Mouse (Mus musculus) intestine, embryonic 15.5 days (tissue): ENCODE data around the gene Lnpk. TPM values are rescaled to one million over a fixed set of nuclear protein-coding genes. Genes with fewer than 3 reads are reported as not detected.
A peak's percentile ranks its signal among the peaks of the same experiment; 100 is the strongest.

Source experiments
- ATAC-seq: fragments of 200-750 bp; cut with Nextera tagmentation; 2 replicates; pipeline ENCODE4 v1.8.0; 2017; ENCODE audit warnings: moderate TSS enrichment, moderate library complexity
- H3K27ac ChIP-seq: fragments of 300-500 bp; sonication (generic); 2 replicates; pipeline ENCODE4 v1.5.1; 2015; ENCODE audit warnings: mild to moderate bottlenecking, inconsistent platforms
- H3K27me3 ChIP-seq: fragments of 300-500 bp; sonication (generic); replicated peaks from 2 replicates; pipeline ENCODE4 v1.6.1; 2015; ENCODE audit warnings: inconsistent platforms
- H3K36me3 ChIP-seq: fragments of 300-500 bp; sonication (generic); 2 replicates; pipeline ENCODE4 v1.6.1; 2015; ENCODE audit warnings: inconsistent platforms
- H3K4me1 ChIP-seq: fragments of 300-500 bp; sonication (generic); replicated peaks from 2 replicates; pipeline ENCODE4 v1.6.1; 2015; ENCODE audit warnings: inconsistent platforms
- H3K4me2 ChIP-seq: fragments of 300-500 bp; sonication (generic); replicated peaks from 2 replicates; pipeline ENCODE4 v1.6.1; 2015; ENCODE audit warnings: mild to moderate bottlenecking, inconsistent platforms
- H3K4me3 ChIP-seq: fragments of 300-500 bp; sonication (generic); replicated peaks from 2 replicates; pipeline ENCODE4 v1.5.1; 2015; ENCODE audit warnings: inconsistent platforms
- H3K9ac ChIP-seq: fragments of 300-500 bp; sonication (generic); 2 replicates; pipeline ENCODE4 v1.6.1; 2015; ENCODE audit warnings: inconsistent platforms
- H3K9me3 ChIP-seq: fragments of 300-500 bp; sonication (generic); 2 replicates; pipeline ENCODE4 v1.6.1; 2016; ENCODE audit warnings: inconsistent platforms
- WGBS: fragments of 180-500 bp; shearing (Covaris S2); methylation state at CpG from one replicate; pipeline ENCODE4 v1.1.7; 2015; 5-methylcytosine and 5-hydroxymethylcytosine counted together
- polyA plus RNA-seq: library from polyadenylated mRNA; unstranded; fragments of >200 nt; fragmentation: Nextera tagmentation; extraction: Ambion mirVana; gene quantifications from 2 replicates; pipeline ENCODE4 v1.2.1, GENCODE M21; 2015

Gene Lnpk
- 19.0 and 25.7 TPM in 2 replicates for polyA plus RNA-seq

GRCm38 (mm10) chr2:74578843-74579489 is at the start of gene Lnpk:
Gene Lnpk (minus strand): TSS chr2:74579435.
- H3K4me2 ChIP-seq, result peak within 1 kb of the TSS; percentile 89
- H3K27ac ChIP-seq, result peak within 1 kb of the TSS; percentile 79
- peak within 1 kb of the TSS; percentile 99 for H3K4me3 ChIP-seq
- H3K27me3 ChIP-seq, result no peaks in the 10 kb centered on the region
- no peaks in the 10 kb centered on the region for H3K36me3 ChIP-seq
- under 1% methylated on average over 34 of the region's 34 CpGs for whole genome bisulfite sequencing
- no peaks in the 10 kb centered on the region for H3K9me3 ChIP-seq
- H3K9ac ChIP-seq, result peak within 1 kb of the TSS; percentile 93
- H3K4me1 ChIP-seq, result no peaks in the 10 kb centered on the region; the same call in 1 of the 2 replicates
- peak; percentile 100 for ATAC-seq

- Histone ChIP-seq H3K36me3 (no peaks in the 10 kb centered on the region), H3K4me2 (no peak overlapping the region), H3K27me3 (0 out of 2 replicates have a peak, but pooled peaks cover 1% of the 10 kb centered on the region), H3K4me3 (no peak overlapping the region), H3K27ac (no peak overlapping the region), H3K9ac (no peak overlapping the region), H3K4me1 (no peaks in the 10 kb centered on the region), H3K9me3 (no peaks in the 10 kb centered on the region)
- 65% methylated on average over 10 of the region's 10 CpGs for WGBS
- ATAC-seq, result no peak
Measured at GRCm38 (mm10) chr2:74620368-74620767, 41.1 kb upstream of the Lnpk start.

- Histone ChIP-seq H3K36me3 (no peaks in the 10 kb centered on the region), H3K4me2 (no peak overlapping the region), H3K27ac (no peak overlapping the region), H3K4me1 (no peaks in the 10 kb centered on the region), H3K9me3 (no peaks in the 10 kb centered on the region), H3K27me3 (no peaks in the 10 kb centered on the region), H3K9ac (no peak overlapping the region), H3K4me3 (no peak overlapping the region)
- 85% methylated on average over 3 of the region's 3 CpGs for WGBS
- ATAC-seq, result no peak
Measured at GRCm38 (mm10) chr2:74619676-74620246, 40.5 kb upstream of the Lnpk start.

DNA sequence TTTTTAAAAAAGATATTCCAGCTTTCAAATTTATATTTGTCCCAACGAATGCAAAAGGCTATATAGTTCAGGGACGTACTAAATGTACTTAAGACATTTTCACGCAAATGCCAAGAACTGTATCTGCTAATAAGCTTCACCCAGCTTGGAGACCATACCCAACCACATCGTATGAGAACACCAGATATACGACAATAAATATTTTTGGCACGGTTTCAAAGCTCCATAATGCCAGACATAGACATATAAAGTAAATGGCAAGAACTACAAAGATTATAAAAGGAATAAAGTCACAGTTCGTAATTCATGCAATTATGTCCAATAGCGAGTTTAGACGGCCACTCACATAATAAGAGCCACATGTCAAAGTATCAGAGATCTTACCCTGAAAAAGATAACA is 38.5 kb upstream of the Lnpk start:
- H3K4me3 ChIP-seq, result no peak overlapping the region
- no peak overlapping the region for H3K27ac ChIP-seq
- ATAC-seq, result no peak
- H3K9ac ChIP-seq, result no peak overlapping the region
- H3K9me3 ChIP-seq, result no peaks in the 10 kb centered on the region
- no peak overlapping the region for H3K4me2 ChIP-seq
- H3K36me3 ChIP-seq, result no peaks in the 10 kb centered on the region
- H3K4me1 ChIP-seq, result no peaks in the 10 kb centered on the region
- no peaks in the 10 kb centered on the region for H3K27me3 ChIP-seq
- 83% methylated on average over 9 of the region's 9 CpGs for WGBS

DNA sequence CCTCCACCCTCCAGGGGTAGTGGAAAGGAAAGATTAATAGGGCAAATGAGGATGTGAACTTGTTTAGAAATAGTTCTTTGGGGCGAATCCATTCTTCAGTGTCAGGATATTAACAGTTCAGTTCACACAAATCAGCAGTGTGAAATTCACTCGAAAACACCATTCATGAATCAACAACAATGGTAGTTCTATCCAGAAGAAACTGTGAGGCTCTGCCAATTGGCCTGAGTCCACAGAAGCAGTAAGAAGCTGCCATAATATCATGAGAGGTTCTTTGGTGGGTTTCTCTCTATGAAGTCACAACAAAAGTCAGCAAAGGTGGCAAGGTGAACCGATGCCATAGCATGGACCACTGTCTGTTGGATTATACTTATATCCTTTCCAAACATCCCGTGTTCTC is 32.2 kb upstream of the Lnpk start:
- Histone ChIP-seq H3K4me2 (no peak overlapping the region), H3K36me3 (no peaks in the 10 kb centered on the region), H3K9ac (no peak overlapping the region), H3K4me1 (no peaks in the 10 kb centered on the region), H3K4me3 (no peak overlapping the region), H3K27ac (no peak overlapping the region), H3K9me3 (no peaks in the 10 kb centered on the region), H3K27me3 (no peaks in the 10 kb centered on the region)
- WGBS, result 87% methylated on average over 4 of the region's 4 CpGs
- ATAC-seq, result no peak

- no peak for ATAC-seq
Measured at GRCm38 (mm10) chr2:74609350-74609749, 30.1 kb upstream of the Lnpk start.

GRCm38 (mm10) chr2:74606087-74606760 is 27.0 kb upstream of the Lnpk start:
- H3K4me3 ChIP-seq, result no peak overlapping the region
- 90% methylated on average over 5 of the region's 5 CpGs for WGBS
- ATAC-seq, result no peak
- no peak overlapping the region for H3K4me2 ChIP-seq
- H3K36me3 ChIP-seq, result no peaks in the 10 kb centered on the region
- no peaks in the 10 kb centered on the region for H3K27me3 ChIP-seq
- no peak overlapping the region for H3K9ac ChIP-seq
- H3K27ac ChIP-seq, result no peak overlapping the region
- H3K4me1 ChIP-seq, result no peaks in the 10 kb centered on the region
- H3K9me3 ChIP-seq, result no peaks in the 10 kb centered on the region

More at GRCm38 (mm10) chr2:74609350-74609749, 30.1 kb upstream of the Lnpk start:
- Histone ChIP-seq H3K27me3 (no peaks in the 10 kb centered on the region), H3K4me1 (no peaks in the 10 kb centered on the region), H3K36me3 (no peaks in the 10 kb centered on the region), H3K4me3 (no peak overlapping the region), H3K9me3 (no peaks in the 10 kb centered on the region), H3K9ac (no peak overlapping the region), H3K27ac (no peak overlapping the region), H3K4me2 (no peak overlapping the region)

DNA sequence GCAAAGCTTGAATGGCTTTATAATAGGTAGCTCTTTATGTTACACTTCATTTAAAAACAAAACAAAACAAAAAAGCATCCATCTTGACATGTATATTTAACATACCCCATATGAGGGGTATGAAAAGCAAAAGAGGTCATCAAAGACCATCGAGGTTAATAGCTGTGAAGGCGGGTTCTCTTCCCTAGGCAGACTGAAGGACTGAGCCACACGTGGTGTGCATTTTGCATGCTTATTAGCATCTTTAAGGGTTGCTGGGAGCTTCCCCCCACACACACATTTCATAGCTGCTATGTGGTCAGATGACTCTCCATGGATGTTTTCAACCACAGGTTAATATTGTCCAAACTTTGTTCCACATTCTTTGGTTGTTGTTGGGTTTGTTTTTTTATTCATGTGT is 24.8 kb upstream of the Lnpk start:
- H3K9ac ChIP-seq, result no peak overlapping the region
- WGBS, result 59% methylated on average over 3 of the region's 3 CpGs
- no peak overlapping the region for H3K4me3 ChIP-seq
- ATAC-seq, result no peak
- no peaks in the 10 kb centered on the region for H3K4me1 ChIP-seq
- no peaks in the 10 kb centered on the region for H3K36me3 ChIP-seq
- no peaks in the 10 kb centered on the region for H3K9me3 ChIP-seq
- no peaks in the 10 kb centered on the region for H3K27me3 ChIP-seq
- no peak overlapping the region for H3K27ac ChIP-seq
- H3K4me2 ChIP-seq, result no peak overlapping the region

DNA sequence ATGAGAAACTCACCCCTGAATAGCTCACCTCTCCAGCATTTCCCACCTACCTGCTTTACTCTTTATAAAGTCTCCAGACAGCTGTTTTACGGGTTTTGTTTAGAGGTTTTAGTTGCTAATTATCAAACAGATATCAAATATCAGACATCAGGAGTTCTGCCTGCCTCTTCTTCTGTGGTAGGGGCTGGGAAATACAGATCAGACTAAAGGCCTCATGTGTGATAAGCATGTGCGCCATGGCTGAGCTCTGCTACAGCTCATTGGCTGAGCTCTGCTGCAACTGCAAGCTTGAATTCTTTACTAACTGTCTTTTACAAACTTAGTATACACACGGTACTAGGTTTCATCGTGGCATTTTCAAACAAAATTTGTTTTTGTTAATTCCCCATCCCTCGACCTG is 23.2 kb upstream of the Lnpk start:
- Histone ChIP-seq H3K27ac (no peak overlapping the region), H3K9ac (no peak overlapping the region), H3K4me2 (no peak overlapping the region), H3K27me3 (no peaks in the 10 kb centered on the region), H3K36me3 (no peaks in the 10 kb centered on the region), H3K4me3 (no peak overlapping the region), H3K4me1 (no peaks in the 10 kb centered on the region), H3K9me3 (no peaks in the 10 kb centered on the region)
- 77% methylated on average over 5 of the region's 5 CpGs for WGBS
- no peak for ATAC-seq

GRCm38 (mm10) chr2:74597169-74597568 is 17.9 kb upstream of the Lnpk start:
- Histone ChIP-seq H3K27me3 (no peaks in the 10 kb centered on the region), H3K9me3 (no peaks in the 10 kb centered on the region), H3K36me3 (no peaks in the 10 kb centered on the region), H3K4me2 (no peak overlapping the region), H3K27ac (no peak overlapping the region), H3K9ac (no peak overlapping the region), H3K4me1 (no peaks in the 10 kb centered on the region), H3K4me3 (no peak overlapping the region)
- no peak for ATAC-seq
- WGBS, result 74% methylated on average over 3 of the region's 3 CpGs

- Histone ChIP-seq H3K27me3 (no peaks in the 10 kb centered on the region), H3K9me3 (no peaks in the 10 kb centered on the region), H3K4me2 (no peak overlapping the region), H3K4me3 (no peak overlapping the region), H3K4me1 (no peaks in the 10 kb centered on the region), H3K9ac (no peak overlapping the region), H3K36me3 (no peaks in the 10 kb centered on the region), H3K27ac (no peak overlapping the region)
- peak; percentile 94 for ATAC-seq
Measured at GRCm38 (mm10) chr2:74596094-74596493, 16.9 kb upstream of the Lnpk start.

DNA sequence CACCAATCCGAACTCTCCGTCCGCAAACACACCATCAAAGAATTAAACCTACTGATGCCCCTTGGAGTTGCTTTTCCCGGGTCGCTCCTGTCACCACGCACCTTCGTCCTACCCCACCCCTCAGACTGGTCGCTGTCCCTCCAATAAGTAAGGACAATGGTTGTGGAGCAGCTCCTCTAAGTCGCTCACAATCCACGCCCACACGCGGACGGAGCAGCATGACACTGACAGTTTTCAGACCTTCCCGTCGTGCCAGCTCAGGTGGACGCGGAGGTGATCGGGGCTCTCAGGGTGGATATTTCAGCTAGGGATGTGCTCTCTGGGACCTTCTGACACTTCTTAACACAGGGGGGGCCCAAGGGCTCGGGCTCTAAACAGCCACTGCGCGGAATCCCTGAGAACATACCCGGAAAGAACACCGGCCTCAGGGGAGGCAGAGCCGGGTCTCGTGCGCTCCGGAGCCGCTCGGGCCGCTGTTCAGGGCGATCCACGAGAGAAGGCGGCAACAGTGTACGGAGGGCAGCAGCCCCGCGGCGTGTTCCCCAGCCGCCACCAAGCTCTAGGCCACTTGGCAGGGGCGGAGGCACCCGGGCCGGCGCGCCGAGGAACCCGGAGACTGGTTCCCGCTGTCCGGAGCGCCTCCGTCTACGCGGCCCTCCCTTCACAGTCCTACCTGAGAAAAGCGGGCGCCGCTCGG is 941 bp downstream of the Lnpk start:
- H3K9ac ChIP-seq, result peak overlapping the region; percentile 93
- H3K4me2 ChIP-seq, result peak overlapping the region; percentile 89
- no peaks in the 10 kb centered on the region for H3K9me3 ChIP-seq
- H3K4me1 ChIP-seq, result no peaks in the 10 kb centered on the region; the same call in 1 of the 2 replicates
- peak; percentile 85 for ATAC-seq
- no peaks in the 10 kb centered on the region for H3K36me3 ChIP-seq
- WGBS, result under 1% methylated on average over 55 of the region's 55 CpGs
- no peaks in the 10 kb centered on the region for H3K27me3 ChIP-seq
- peak overlapping the region; percentile 99 for H3K4me3 ChIP-seq
- peak overlapping the region; percentile 79 for H3K27ac ChIP-seq
